Mouse (Mus musculus): ENCODE data around the gene Grin2b. TPM values are rescaled to one million over a fixed set of nuclear protein-coding genes. Genes with fewer than 3 reads are reported as not detected.

Grin2b gene
- polyA plus RNA-seq, 1 experiment = 0.61 TPM

- Histone ChIP-seq H3K27ac (ENCODE audit: insufficient read depth, low read length) (no peak overlapping the region), H3K4me3 (ENCODE audit: insufficient read depth, low read length) (no peak overlapping the region), H3K4me1 (ENCODE audit: control insufficient read depth, insufficient read depth, low read length) (no peaks in the 10 kb centered on the region)
- TF ChIP-seq POLR2A (IDR thresholded peaks at IDR 0.05; ENCODE audit: low read depth, low read length) (no peak), CTCF (IDR thresholded peaks at IDR 0.05; ENCODE audit: borderline replicate concordance, insufficient read depth, low read length) (no peak)
These were observed 200.8 kb downstream of the Grin2b start for GRCm38 (mm10) chr6:135972481-135972880.

- no peak overlapping the region for H3K4me3 ChIP-seq (ENCODE audit: insufficient read depth, low read length)
- no peaks in the 10 kb centered on the region for H3K4me1 ChIP-seq (ENCODE audit: control insufficient read depth, insufficient read depth, low read length)
- no peak overlapping the region for H3K27ac ChIP-seq (ENCODE audit: insufficient read depth, low read length)
- TF ChIP-seq CTCF (IDR thresholded peaks at IDR 0.05; ENCODE audit: borderline replicate concordance, insufficient read depth, low read length) = no peak
- TF ChIP-seq POLR2A (IDR thresholded peaks at IDR 0.05; ENCODE audit: low read depth, low read length) = no peak
These were observed 201.8 kb downstream of the Grin2b start for GRCm38 (mm10) chr6:135971481-135971880.

- Histone ChIP-seq H3K4me1 (ENCODE audit: control insufficient read depth, insufficient read depth, low read length) (no peaks in the 10 kb centered on the region), H3K4me3 (ENCODE audit: insufficient read depth, low read length) (no peak overlapping the region), H3K27ac (ENCODE audit: insufficient read depth, low read length) (no peak overlapping the region)
- TF ChIP-seq CTCF (IDR thresholded peaks at IDR 0.05; ENCODE audit: borderline replicate concordance, insufficient read depth, low read length) (no peak), POLR2A (IDR thresholded peaks at IDR 0.05; ENCODE audit: low read depth, low read length) (no peak)
These were observed 202.5 kb downstream of the Grin2b start for GRCm38 (mm10) chr6:135970716-135971318.

- H3K4me1 ChIP-seq (ENCODE audit: control insufficient read depth, insufficient read depth, low read length) = no peaks in the 10 kb centered on the region
- TF ChIP-seq CTCF (IDR thresholded peaks at IDR 0.05; ENCODE audit: borderline replicate concordance, insufficient read depth, low read length) (no peak), POLR2A (IDR thresholded peaks at IDR 0.05; ENCODE audit: low read depth, low read length) (no peak)
- H3K27ac ChIP-seq (ENCODE audit: insufficient read depth, low read length) = no peak overlapping the region
- no peak overlapping the region for H3K4me3 ChIP-seq (ENCODE audit: insufficient read depth, low read length)
These were observed 211.5 kb downstream of the Grin2b start for GRCm38 (mm10) chr6:135961766-135962165.

- no peak overlapping the region for H3K4me3 ChIP-seq (ENCODE audit: insufficient read depth, low read length)
- no peaks in the 10 kb centered on the region for H3K4me1 ChIP-seq (ENCODE audit: control insufficient read depth, insufficient read depth, low read length)
- H3K27ac ChIP-seq (ENCODE audit: insufficient read depth, low read length) = no peak overlapping the region
- TF ChIP-seq POLR2A (IDR thresholded peaks at IDR 0.05; ENCODE audit: low read depth, low read length) (no peak), CTCF (IDR thresholded peaks at IDR 0.05; ENCODE audit: borderline replicate concordance, insufficient read depth, low read length) (no peak)
These were observed 213.7 kb downstream of the Grin2b start for GRCm38 (mm10) chr6:135959629-135960028.

- Histone ChIP-seq H3K27ac (ENCODE audit: insufficient read depth, low read length) (no peak overlapping the region), H3K4me3 (ENCODE audit: insufficient read depth, low read length) (no peak overlapping the region), H3K4me1 (ENCODE audit: control insufficient read depth, insufficient read depth, low read length) (no peaks in the 10 kb centered on the region)
- TF ChIP-seq POLR2A (IDR thresholded peaks at IDR 0.05; ENCODE audit: low read depth, low read length) (no peak), CTCF (IDR thresholded peaks at IDR 0.05; ENCODE audit: borderline replicate concordance, insufficient read depth, low read length) (no peak)
These were observed 221.6 kb downstream of the Grin2b start for GRCm38 (mm10) chr6:135951666-135952065.

GRCm38 (mm10) chr6:135945511-135945910, 227.8 kb downstream of the Grin2b start:
- no peaks in the 10 kb centered on the region for H3K4me1 ChIP-seq (ENCODE audit: control insufficient read depth, insufficient read depth, low read length)
- no peak overlapping the region for H3K4me3 ChIP-seq (ENCODE audit: insufficient read depth, low read length)
- TF ChIP-seq POLR2A (IDR thresholded peaks at IDR 0.05; ENCODE audit: low read depth, low read length) = no peak
- TF ChIP-seq CTCF (IDR thresholded peaks at IDR 0.05; ENCODE audit: borderline replicate concordance, insufficient read depth, low read length) = no peak
- H3K27ac ChIP-seq (ENCODE audit: insufficient read depth, low read length) = no peak overlapping the region

GRCm38 (mm10) chr6:135944358-135944757, 229.0 kb downstream of the Grin2b start:
- Histone ChIP-seq H3K27ac (ENCODE audit: insufficient read depth, low read length) (no peak overlapping the region), H3K4me3 (ENCODE audit: insufficient read depth, low read length) (no peak overlapping the region), H3K4me1 (ENCODE audit: control insufficient read depth, insufficient read depth, low read length) (no peaks in the 10 kb centered on the region)
- TF ChIP-seq CTCF (IDR thresholded peaks at IDR 0.05; ENCODE audit: borderline replicate concordance, insufficient read depth, low read length) = no peak
- no peak for TF ChIP-seq POLR2A (IDR thresholded peaks at IDR 0.05; ENCODE audit: low read depth, low read length)

- Histone ChIP-seq H3K4me1 (ENCODE audit: control insufficient read depth, insufficient read depth, low read length) (no peaks in the 10 kb centered on the region), H3K27ac (ENCODE audit: insufficient read depth, low read length) (no peak overlapping the region), H3K4me3 (ENCODE audit: insufficient read depth, low read length) (no peak overlapping the region)
- no peak for TF ChIP-seq POLR2A (IDR thresholded peaks at IDR 0.05; ENCODE audit: low read depth, low read length)
- TF ChIP-seq CTCF (IDR thresholded peaks at IDR 0.05; ENCODE audit: borderline replicate concordance, insufficient read depth, low read length) = no peak
These were observed 230.1 kb downstream of the Grin2b start for GRCm38 (mm10) chr6:135943121-135943617.

GRCm38 (mm10) chr6:135932924-135933323, 240.4 kb downstream of the Grin2b start:
- TF ChIP-seq CTCF (IDR thresholded peaks at IDR 0.05; ENCODE audit: borderline replicate concordance, insufficient read depth, low read length) = no peak
- no peak for TF ChIP-seq POLR2A (IDR thresholded peaks at IDR 0.05; ENCODE audit: low read depth, low read length)
- no peak overlapping the region for H3K4me3 ChIP-seq (ENCODE audit: insufficient read depth, low read length)
- H3K27ac ChIP-seq (ENCODE audit: insufficient read depth, low read length) = no peak overlapping the region
- H3K4me1 ChIP-seq (ENCODE audit: control insufficient read depth, insufficient read depth, low read length) = no peaks in the 10 kb centered on the region
